ENCODE assay signal across 22 mouse cellular contexts in the genomic region with DNA sequence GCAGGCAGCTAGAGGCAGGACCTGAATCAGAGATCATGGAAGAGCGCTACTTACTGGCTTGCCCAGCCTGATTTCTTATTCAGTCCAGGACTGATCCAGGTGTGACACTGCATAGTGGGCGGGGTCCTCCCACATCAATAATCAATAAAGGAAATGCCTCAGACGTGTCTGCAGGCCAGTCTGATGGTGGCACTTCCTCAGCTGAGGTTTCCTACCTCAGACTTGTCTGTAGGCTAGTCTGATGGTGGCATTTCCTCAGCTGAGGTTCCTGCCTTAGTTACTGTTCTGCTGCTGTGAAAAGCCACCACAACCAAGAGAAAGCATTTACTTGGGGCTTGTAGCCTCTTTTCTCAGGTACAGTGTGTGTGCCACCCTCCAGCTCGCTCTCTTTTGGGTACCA. TPM values are rescaled to one million over a fixed set of nuclear protein-coding genes. Genes with fewer than 3 reads are reported as not detected.
DNase-seq lines count a peak whose midpoint lies in the region; ATAC-seq and TF ChIP-seq lines count a peak whose summit lies in the region.
"Had no signal": no experiment of that assay in that cellular context is flagged by ENCODE, and none has a peak within 500 bp of the region (broad histone marks: within the 10 kb centered on the region; RNA-seq: fewer than 3 reads in every experiment).

No protein-coding gene starts in this region.

- 71% methylated on average over 4 of the region's 4 CpGs for WGBS in liver, embryonic 14.5 days (ENCODE audit: insufficient replicate concordance)

- no peaks in the 10 kb centered on the region for H3K9me3 ChIP-seq in liver, embryonic 14.5 days (ENCODE audit: control insufficient read depth, low read length)
- H3K9me3 ChIP-seq: embryonic facial prominence, embryonic 15.5 days; forebrain, embryonic 10.5 days; heart, embryonic 15.5 days; hindbrain, embryonic 13.5 days had no signal

- no peaks in the 10 kb centered on the region for H3K27me3 ChIP-seq in liver, embryonic 14.5 days (ENCODE audit: control insufficient read depth, insufficient read depth, low read length)
- H3K27me3 ChIP-seq: embryonic facial prominence, embryonic 15.5 days; heart, embryonic 15.5 days; hindbrain, embryonic 13.5 days had no signal

- H3K27ac ChIP-seq in liver, embryonic 14.5 days = 0 out of 2 replicates have a peak overlapping the region, but pooled peaks have one; percentile 20
- H3K27ac ChIP-seq: embryonic facial prominence, embryonic 15.5 days; forebrain, embryonic 10.5 days; heart, adult 2 months; heart, embryonic 15.5 days; hindbrain, embryonic 13.5 days; hindbrain, postnatal 0 days had no signal

- DNase-seq in liver, embryonic 14.5 days (ENCODE audit: low read depth in 3 of 3, low spot score in 3 of 3) = no peak
- DNase-seq in liver = no peak
- no peak for DNase-seq in frontal cortex, postnatal 10 days (ENCODE audit: low spot score in 2 of 2)
- DNase-seq in left cerebral cortex, postnatal 36 days (ENCODE audit: low spot score in 2 of 2) = no peak
- DNase-seq in gastrocnemius, postnatal 25 days = no peak
- DNase-seq: adrenal gland, adult 2 months; adrenal gland, postnatal 25 days; cerebellum, adult 2 months; cerebellum, postnatal 14 days; embryo, embryonic 11 days; heart, adult 2 months; heart, postnatal 14 days had no signal

- no peak overlapping the region for H3K4me2 ChIP-seq in liver, embryonic 14.5 days (ENCODE audit: low read depth)
- H3K4me2 ChIP-seq: embryonic facial prominence, embryonic 15.5 days; heart, embryonic 11.5 days; heart, embryonic 15.5 days; hindbrain, embryonic 13.5 days had no signal

- no peak for ATAC-seq in liver, embryonic 14.5 days (ENCODE audit: insufficient read depth)
- peak; percentile 44 for ATAC-seq in CD4-positive, CD25-positive, alpha-beta regulatory T cell, adult 4 months
- peak; percentile 27 for ATAC-seq in inflammation-experienced regulatory T-cells, adult 6 months
- ATAC-seq: forebrain, embryonic 14.5 days; hindbrain, postnatal 0 days had no signal

- intact Hi-C loops in left cerebral cortex, postnatal 36 days (cut with DNase I) = no loop called here

- peaks cover 59% of the 10 kb centered on the region for H3K36me3 ChIP-seq in liver, embryonic 14.5 days (replicated peaks; ENCODE audit: control insufficient read depth, insufficient read depth, low read depth)
- H3K36me3 ChIP-seq: embryonic facial prominence, embryonic 15.5 days; forebrain, embryonic 10.5 days; heart, embryonic 15.5 days; hindbrain, embryonic 13.5 days had no signal

- H3K4me3 ChIP-seq in liver, embryonic 14.5 days (ENCODE audit: insufficient read depth in 1 of 2, low read depth in 2 of 2, low read length in 2 of 2) = no peak overlapping the region
- H3K4me3 ChIP-seq: embryonic facial prominence, embryonic 15.5 days; erythroblast, embryonic 14.5 days; forebrain, embryonic 10.5 days; heart, adult 2 months; heart, embryonic 15.5 days; hindbrain, embryonic 13.5 days had no signal

- TF ChIP-seq CTCF in liver, embryonic 14.5 days (IDR thresholded peaks at IDR 0.05; ENCODE audit: low read depth) = no peak

- no peak overlapping the region for H3K9ac ChIP-seq in liver, embryonic 14.5 days (replicated peaks)
- H3K9ac ChIP-seq: embryonic facial prominence, embryonic 15.5 days; heart, embryonic 15.5 days; hindbrain, embryonic 13.5 days had no signal

- TF ChIP-seq EP300 in liver, embryonic 14.5 days (IDR thresholded peaks at IDR 0.05; ENCODE audit: low read depth) = no peak

- peaks cover 30 to 37% of the 10 kb centered on the region in 2 experiments for H3K4me1 ChIP-seq in liver, embryonic 14.5 days (replicated peaks; ENCODE audit: control insufficient read depth in 2 of 2, insufficient read depth in 2 of 2, low read length in 1 of 2)
- H3K4me1 ChIP-seq: embryonic facial prominence, embryonic 15.5 days had no signal

RNA-seq across cellular contexts. Expression of gene Slc41a3, which starts 23.0 kb away (rescaled TPM):
- polyA plus RNA-seq in liver, embryonic 14.5 days (2012; rRNA removed) = 23.5 and 25.3 TPM in 2 replicates
- polyA plus RNA-seq in liver, embryonic 14.5 days (2014; fragmentation: Nextera tagmentation; extraction: Ambion mirVana) = 27.6 and 30.6 TPM in 2 replicates
- 10 to 100 TPM in 1 of 2 experiments, 1 to 10 TPM in 1; 8.2 to 11.8 TPM for polyA plus RNA-seq in CD4-positive, CD25-positive, alpha-beta regulatory T cell, adult 4 months (2017; shearing (Covaris generic))
- polyA plus RNA-seq in inflammation-experienced regulatory T-cells, adult 6 months (2017; shearing (Covaris generic)) = 1 to 10 TPM; 2.8 to 5.6 (median 3.1) TPM
- total RNA-seq in left cerebral cortex, postnatal 36 days (2021) = 1 to 10 TPM; 4.4 to 6.0 TPM
- total RNA-seq in gastrocnemius, postnatal 25 days (2021) = 10 to 100 TPM; 58.4 to 76.2 TPM
